Mouse (Mus musculus) adrenal gland, postnatal 25 days (tissue): ENCODE results near the gene Wdr81. TPM values are rescaled to one million over a fixed set of nuclear protein-coding genes. Genes with fewer than 3 reads are reported as not detected.

Experiments used
- DNase-seq: peaks from one replicate; pipeline ENCODE4 v3.0.0; 2021; ENCODE audit warnings: mixed read lengths
- long read RNA-seq: library from polyadenylated mRNA; stranded (forward); transcript quantifications from one replicate; pipeline ENCODE4 v2.0.0, GENCODE M21; 2021
- total RNA-seq: library from RNA; stranded (reverse); gene quantifications from 2 replicates; pipeline ENCODE4 v1.2.3, GENCODE M21; 2021

Gene Wdr81
- total RNA-seq: 21.9 and 23.5 TPM in 2 replicates
- long read RNA-seq, partial matches to known transcripts: 9 of 12 reads
- long read RNA-seq, other reads (novel, unspliced or antisense): 3 of 12 reads

- DNase-seq: peak; percentile 86
Measured at GRCm38 (mm10) chr11:75453991-75454930, at the start of gene Wdr81. Gene Wdr81 (minus strand): TSS chr11:75454717.

GRCm38 (mm10) chr11:75498126-75498525 lies 43.6 kb upstream of the Wdr81 start:
- DNase-seq: no peak

GRCm38 (mm10) chr11:75494296-75495049 lies 40.0 kb upstream of the Wdr81 start:
- no peak for DNase-seq

- DNase-seq: no peak
Measured at GRCm38 (mm10) chr11:75487496-75487895, 33.0 kb upstream of the Wdr81 start.

- peak; percentile 92 for DNase-seq
Measured at GRCm38 (mm10) chr11:75486601-75487285, 32.2 kb upstream of the Wdr81 start, which contains the start of gene Prpf8. Gene Prpf8 (plus strand): TSS chr11:75486816.

- no peak for DNase-seq
Measured at GRCm38 (mm10) chr11:75486192-75486591, 31.7 kb upstream of the Wdr81 start.

GRCm38 (mm10) chr11:75473376-75473775 lies 18.9 kb upstream of the Wdr81 start:
- no peak for DNase-seq

GRCm38 (mm10) chr11:75472469-75473081 lies 18.1 kb upstream of the Wdr81 start:
- DNase-seq: no peak

GRCm38 (mm10) chr11:75470675-75471074 lies 16.2 kb upstream of the Wdr81 start:
- DNase-seq: no peak

- no peak for DNase-seq
Measured at GRCm38 (mm10) chr11:75469261-75469660, 14.7 kb upstream of the Wdr81 start.

GRCm38 (mm10) chr11:75468410-75468809 lies 13.9 kb upstream of the Wdr81 start:
- no peak for DNase-seq

- peak; percentile 75 for DNase-seq
Measured at GRCm38 (mm10) chr11:75467512-75468215, 13.1 kb upstream of the Wdr81 start.

GRCm38 (mm10) chr11:75466731-75467505 lies 12.4 kb upstream of the Wdr81 start:
- DNase-seq: no peak

- no peak for DNase-seq
Measured at GRCm38 (mm10) chr11:75465051-75465450, 10.5 kb upstream of the Wdr81 start.

- DNase-seq: no peak
Measured at GRCm38 (mm10) chr11:75464417-75464816, 9.9 kb upstream of the Wdr81 start.

- no peak for DNase-seq
Measured at GRCm38 (mm10) chr11:75463624-75464023, 9.1 kb upstream of the Wdr81 start.

- DNase-seq: peak; percentile 97
Measured at GRCm38 (mm10) chr11:75462865-75463336, 8.4 kb upstream of the Wdr81 start.

GRCm38 (mm10) chr11:75462253-75462783 lies 7.8 kb upstream of the Wdr81 start:
- DNase-seq: peak; percentile 88

- DNase-seq: no peak
Measured at GRCm38 (mm10) chr11:75461743-75462252, 7.3 kb upstream of the Wdr81 start.
